In the genomic region with DNA sequence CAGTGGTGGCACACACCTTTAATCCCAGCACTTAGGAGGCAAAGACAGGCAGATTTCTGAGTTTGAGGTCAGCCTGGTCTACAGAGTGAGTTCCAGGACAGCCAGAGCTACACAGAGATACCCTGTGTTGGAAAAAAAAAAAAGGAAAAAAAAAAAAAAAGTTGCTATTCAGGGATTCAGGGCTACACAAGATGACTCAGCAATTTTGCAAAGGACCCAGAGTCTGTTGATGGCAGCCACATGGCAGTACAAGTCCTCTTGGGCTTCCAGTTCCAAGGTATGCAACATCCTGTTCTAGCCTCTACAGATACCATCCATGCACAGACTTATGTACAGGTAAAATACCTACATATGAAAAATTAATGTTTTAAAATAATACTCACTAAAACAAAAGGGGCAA, we compare ENCODE assay signal across 21 mouse cellular contexts.
DNase-seq lines count a peak whose midpoint lies in the region; TF ChIP-seq lines count a peak whose summit lies in the region.
"Had no signal": no experiment of that assay in that cellular context is flagged by ENCODE, and none has a peak within 500 bp of the region (broad histone marks: within the 10 kb centered on the region; RNA-seq: fewer than 3 reads in every experiment).

No protein-coding gene starts in this region.

- intact Hi-C loops in left cerebral cortex, adult 2 months (cut with DNase I): no loop called here

- TF ChIP-seq CTCF in CH12.LX (conservative IDR thresholded peaks at IDR 0.05 in 1 of 2, IDR thresholded peaks at IDR 0.05 in 1 of 2; ENCODE audit: low read depth in 2 of 2, low read length in 2 of 2): no peak
- TF ChIP-seq CTCF in left cerebral cortex, adult 2 months (IDR thresholded peaks at IDR 0.05): no peak

- in situ Hi-C loops in CH12.LX (cut with MboI; ENCODE audit: low pct_ligation_motif_present, low pct_unique_long_range_greater_than_20kb, low sequenced_read_pairs): no loop called here

- no peak overlapping the region for H3K9ac ChIP-seq in CH12.LX (ENCODE audit: insufficient read depth, low read depth)
- H3K9ac ChIP-seq: embryonic facial prominence, embryonic 12.5 days; forebrain, embryonic 13.5 days; forebrain, embryonic 15.5 days; forebrain, postnatal 0 days had no signal

- DNase-seq in 3T3-L1 (ENCODE audit: low read depth, low spot score): peak; percentile 25
- DNase-seq in CH12.LX (ENCODE audit: extremely low read depth): no peak
- DNase-seq in R1 (ENCODE audit: low read depth, low spot score): peak; percentile 8
- no peak for DNase-seq in left cerebral cortex, adult 2 months (ENCODE audit: extremely low spot score in 1 of 2, low spot score in 2 of 2)
- no peak for DNase-seq in layer of hippocampus, adult 11-12 months (ENCODE audit: low spot score)
- DNase-seq: adrenal gland, adult 8-10 months; adrenal gland, postnatal 14 days; adrenal gland, postnatal 36 days; B cell, adult 2 months; cerebellum, adult 11-12 months; cerebellum, adult 2 months; cerebellum, adult 9-10 months; cerebellum, postnatal 10 days; cerebellum, postnatal 25 days; forebrain, postnatal 0 days had no signal

- no peak for TF ChIP-seq RAD21 in CH12.LX (IDR thresholded peaks at IDR 0.05; ENCODE audit: low read depth, low read length)

- H3K36me3 ChIP-seq in CH12.LX (replicated peaks in 1 of 2; ENCODE audit: control insufficient read depth in 1 of 2, insufficient read depth in 1 of 2, low read length in 1 of 2): no peaks in the 10 kb centered on the region
- H3K36me3 ChIP-seq: embryonic facial prominence, embryonic 10.5 days; embryonic facial prominence, embryonic 12.5 days; forebrain, embryonic 15.5 days; G1E had no signal

- H3K4me2 ChIP-seq in CH12.LX (ENCODE audit: insufficient read depth, low read depth, poor library complexity, severe bottlenecking): no peak overlapping the region
- H3K4me2 ChIP-seq: embryonic facial prominence, embryonic 12.5 days; forebrain, embryonic 13.5 days; forebrain, embryonic 15.5 days had no signal

- H3K4me3 ChIP-seq in CH12.LX (replicated peaks in 1 of 3; ENCODE audit: low read depth in 2 of 3, low read length in 2 of 3, poor library complexity in 1 of 3): no peak overlapping the region
- no peak overlapping the region for H3K4me3 ChIP-seq in left cerebral cortex, adult 2 months
- H3K4me3 ChIP-seq: embryonic facial prominence, embryonic 10.5 days; embryonic facial prominence, embryonic 12.5 days; forebrain, embryonic 13.5 days; forebrain, embryonic 15.5 days had no signal

- H3K9me3 ChIP-seq in CH12.LX (replicated peaks; ENCODE audit: low read length): no peaks in the 10 kb centered on the region
- H3K9me3 ChIP-seq: embryonic facial prominence, embryonic 10.5 days; embryonic facial prominence, embryonic 12.5 days; forebrain, embryonic 13.5 days; forebrain, embryonic 15.5 days; G1E had no signal

- H3K27ac ChIP-seq in CH12.LX (ENCODE audit: insufficient read depth, low read depth): no peak overlapping the region
- no peak overlapping the region for H3K27ac ChIP-seq in left cerebral cortex, adult 2 months
- H3K27ac ChIP-seq: embryonic facial prominence, embryonic 10.5 days; embryonic facial prominence, embryonic 12.5 days; forebrain, embryonic 13.5 days; forebrain, embryonic 15.5 days had no signal

- dilution Hi-C loops in CH12.LX (cut with MboI; ENCODE audit: extremely low pct_ligation_motif_present, extremely low pct_unique_long_range_greater_than_20kb, low sequenced_read_pairs): no loop called here

- TF ChIP-seq POLR2A in CH12.LX (IDR thresholded peaks at IDR 0.05; ENCODE audit: low read depth, low read length): no peak

- no peaks in the 10 kb centered on the region for H3K4me1 ChIP-seq in CH12.LX (ENCODE audit: control insufficient read depth in 1 of 2, insufficient read depth in 2 of 2)
- H3K4me1 ChIP-seq: embryonic facial prominence, embryonic 10.5 days; embryonic facial prominence, embryonic 12.5 days; forebrain, embryonic 13.5 days; forebrain, embryonic 15.5 days had no signal

- H3K79me2 ChIP-seq in CH12.LX (replicated peaks; ENCODE audit: control insufficient read depth, extremely low read depth, insufficient read depth, poor library complexity, severe bottlenecking): no peaks in the 10 kb centered on the region

- H3K27me3 ChIP-seq in CH12.LX (replicated peaks): no peaks in the 10 kb centered on the region
- H3K27me3 ChIP-seq: embryonic facial prominence, embryonic 12.5 days; forebrain, embryonic 13.5 days; forebrain, embryonic 15.5 days; Patski had no signal

- no peak for TF ChIP-seq EP300 in CH12.LX (IDR thresholded peaks at IDR 0.05; ENCODE audit: low read length)

TF ChIP-seq in CH12.LX, 34 proteins besides CTCF, POLR2A, EP300 and RAD21:
- TF ChIP-seq POLR2AphosphoS2 (IDR thresholded peaks at IDR 0.05; ENCODE audit: low read depth, low read length) (no peak), MAFK (IDR thresholded peaks at IDR 0.05; ENCODE audit: insufficient replicate concordance, low read length) (peak; percentile 83), USF2 (conservative IDR thresholded peaks at IDR 0.05; ENCODE audit: low read depth, low read length) (no peak)

Comparison
In these comparisons a context has a peak if more than half of its experiments do, and no peak if none do; other contexts are left out.
1. DNase-seq: peak in 3T3-L1 (single experiment) and R1 (single experiment); none in CH12.LX (single experiment), left cerebral cortex, adult 2 months (0 of 2) and layer of hippocampus, adult 11-12 months (single experiment).